Mouse (Mus musculus) ES-E14 (cell line): Measurements from ENCODE around the gene Bcar3. TPM values are rescaled to one million over a fixed set of nuclear protein-coding genes. Genes with fewer than 3 reads are reported as not detected.
"Not testable (repeated sequence)": the region's sequence is repeated elsewhere in the genome, so short reads cannot be mapped to it uniquely, and the experiment has no call there.

ENCODE experiments used
- DNase-seq: peaks from one replicate; pipeline ENCODE4 v3.0.0-alpha.2; 2013; ENCODE audit warnings: low read depth, low spot score
- H3K27ac ChIP-seq: 2 replicates; pipeline ENCODE4 v1.5.1; 2012; ENCODE audit warnings: low read depth, mild to moderate bottlenecking, low read length, moderate library complexity, mixed read lengths; ENCODE audit not compliant: poor library complexity, insufficient read depth, severe bottlenecking
- H3K36me3 ChIP-seq: 2 replicates; pipeline ENCODE4 v1.6.1; 2012; ENCODE audit warnings: mild to moderate bottlenecking, low read length, moderate library complexity, mixed read lengths; ENCODE audit not compliant: control insufficient read depth, poor library complexity, insufficient read depth, severe bottlenecking
- H3K4me1 ChIP-seq, 2 experiments: fragments of 150-350 bp in 1 of 2; sonication (generic) in 1 of 2; 2 replicates each; pipeline ENCODE4 v1.6.1; 2012; ENCODE audit warnings: low read length in 2 of 2, mild to moderate bottlenecking in 1 of 2, mixed read lengths in 1 of 2; ENCODE audit not compliant: control insufficient read depth in 2 of 2, insufficient read depth in 2 of 2, poor library complexity in 1 of 2
- H3K4me3 ChIP-seq, 2 experiments: fragments of 150-350 bp in 1 of 2; sonication (generic) in 1 of 2; 2 replicates each; pipeline ENCODE4 v1.5.1; 2012; ENCODE audit warnings: low read length in 2 of 2, low read depth in 1 of 2, mild to moderate bottlenecking in 1 of 2, mixed read lengths in 1 of 2; ENCODE audit not compliant: insufficient read depth in 1 of 2, poor library complexity in 1 of 2, severe bottlenecking in 1 of 2
- H3K9ac ChIP-seq: 2 replicates; pipeline ENCODE4 v1.6.1; 2012; ENCODE audit warnings: low read depth, mild to moderate bottlenecking, low read length, mixed read lengths; ENCODE audit not compliant: poor library complexity, insufficient read depth, severe bottlenecking
- H3K9me3 ChIP-seq: fragments of 150-350 bp; sonication (generic); 2 replicates; pipeline ENCODE4 v1.6.1; 2012; ENCODE audit warnings: low read depth, mild to moderate bottlenecking, low read length; ENCODE audit not compliant: control insufficient read depth, insufficient read depth
- CHD2 ChIP-seq: IDR thresholded peaks from 2 replicates; pipeline ENCODE4 v1.6.1; 2014; ENCODE audit warnings: mild to moderate bottlenecking, low read depth, low read length, inconsistent platforms
- HCFC1 ChIP-seq: IDR thresholded peaks from 2 replicates; pipeline ENCODE4 v1.6.1; 2012; ENCODE audit warnings: low read length, inconsistent platforms, borderline replicate concordance; ENCODE audit not compliant: insufficient read depth
- MAFK ChIP-seq: IDR thresholded peaks from 2 replicates; pipeline ENCODE4 v1.6.1; 2014; ENCODE audit warnings: mild to moderate bottlenecking, low read depth, low read length, inconsistent platforms; ENCODE audit not compliant: insufficient read depth
- ZC3H11A ChIP-seq: IDR thresholded peaks from 2 replicates; pipeline ENCODE4 v1.6.1; 2012; ENCODE audit warnings: low read depth, mild to moderate bottlenecking, inconsistent platforms, low read length, borderline replicate concordance
- ZNF384 ChIP-seq: IDR thresholded peaks from 2 replicates; pipeline ENCODE4 v1.6.1; 2012; ENCODE audit warnings: low read depth, low read length, inconsistent platforms
- in situ Hi-C, 2 experiments: fragments of 600-800 bp; cut with MboI; formaldehyde crosslinking; loops; one replicate each; pipeline ENCODE4 v1.15.1; 2025; ENCODE audit warnings: low sequenced_read_pairs in 2 of 2, inconsistent platforms in 1 of 2; ENCODE audit not compliant: unreplicated experiment in 2 of 2
- total RNA-seq: library from RNA; depleted of rRNA; stranded (reverse); fragments of 300-350 nt; gene quantifications from 2 replicates; pipeline ENCODE4 v1.2.3, GENCODE M21; 2012

The Bcar3 gene
- total RNA-seq, 1 experiment, result 24.5 TPM

- no peak for DNase-seq
- H3K36me3 ChIP-seq, result peaks cover 33% of the 10 kb centered on the region
- peaks cover 2 to 5% of the 10 kb centered on the region in 2 experiments; a peak in 2 of 4 replicates for H3K4me1 ChIP-seq
- H3K9ac ChIP-seq, result peak overlapping the region; percentile 40; the same call in 1 of the 2 replicates
- in situ Hi-C loops, result no loop called here
- peak overlapping the region; percentile 93 to 96 for H3K4me3 ChIP-seq
- no peak overlapping the region; the same call in 1 of the 2 replicates for H3K27ac ChIP-seq
- TF ChIP-seq MAFK (no peak), HCFC1 (no peak), ZNF384 (no peak), CHD2 (no peak), ZC3H11A (no peak)
- no peaks in the 10 kb centered on the region for H3K9me3 ChIP-seq
These were observed 18.8 kb upstream of the Bcar3 start for GRCm38 (mm10) chr3:122275111-122275510.

GRCm38 (mm10) chr3:122287195-122287594 is 6.7 kb upstream of the Bcar3 start:
- H3K9ac ChIP-seq, result no peak overlapping the region
- H3K36me3 ChIP-seq, result peaks cover 19% of the 10 kb centered on the region
- TF ChIP-seq ZC3H11A, result no peak
- no peak for TF ChIP-seq ZNF384
- in situ Hi-C loops, result no loop called here
- no peaks in the 10 kb centered on the region for H3K9me3 ChIP-seq
- no peak overlapping the region for H3K27ac ChIP-seq
- DNase-seq, result no peak
- no peak overlapping the region for H3K4me3 ChIP-seq
- H3K4me1 ChIP-seq, result 0 out of 4 replicates have a peak, but pooled peaks cover 0 to 2% of the 10 kb centered on the region in 2 experiments

- Histone ChIP-seq H3K4me3 (no peak overlapping the region), H3K27ac (no peak overlapping the region), H3K36me3 (peaks cover 8% of the 10 kb centered on the region), H3K4me1 (peaks cover 0 to 2% of the 10 kb centered on the region in 2 experiments; a peak in 1 of 4 replicates), H3K9ac (no peak overlapping the region), H3K9me3 (no peaks in the 10 kb centered on the region)
- no peak for DNase-seq
- TF ChIP-seq MAFK, result no peak
- TF ChIP-seq ZNF384, result no peak
- TF ChIP-seq HCFC1, result no peak
- TF ChIP-seq CHD2, result no peak
- no peak for TF ChIP-seq ZC3H11A
- in situ Hi-C loops, result no loop called here
These were observed 5.2 kb upstream of the Bcar3 start for GRCm38 (mm10) chr3:122288613-122289195.

- H3K27ac ChIP-seq, in situ Hi-C loops, H3K9ac ChIP-seq, H3K4me1 ChIP-seq, H3K9me3 ChIP-seq, DNase-seq, H3K4me3 ChIP-seq, H3K36me3 ChIP-seq: not testable (repeated sequence)
These were observed 4.6 kb upstream of the Bcar3 start for GRCm38 (mm10) chr3:122289344-122289743.

GRCm38 (mm10) chr3:122290696-122291095 is 3.2 kb upstream of the Bcar3 start:
- DNase-seq, result no peak
- H3K9ac ChIP-seq, result no peak overlapping the region
- in situ Hi-C loops, result no loop called here
- peaks cover 0 to 4% of the 10 kb centered on the region in 2 experiments; a peak in 2 of 4 replicates for H3K4me1 ChIP-seq
- no peaks in the 10 kb centered on the region for H3K36me3 ChIP-seq
- H3K9me3 ChIP-seq, result no peaks in the 10 kb centered on the region
- no peak overlapping the region for H3K27ac ChIP-seq
- TF ChIP-seq CHD2 (no peak), HCFC1 (no peak), ZC3H11A (no peak), MAFK (no peak), ZNF384 (no peak)
- no peak overlapping the region for H3K4me3 ChIP-seq
